Mouse (Mus musculus): ENCODE data around the gene Brwd1. TPM values are rescaled to one million over a fixed set of nuclear protein-coding genes. Genes with fewer than 3 reads are reported as not detected.
"Not testable (repeated sequence)": the region's sequence is repeated elsewhere in the genome, so short reads cannot be mapped to it uniquely, and the experiment has no call there.

Gene Brwd1
- total RNA-seq, 2 experiments from 2014 or later: 74.1 to 89.9 TPM

GRCm38 (mm10) chr16:95991122-95991900 lies 91.0 kb downstream of the Brwd1 start:
- no peak for DNase-seq
- intact Hi-C loops (cut with DNase I): loop anchor here (2.0 kb wide), 1 partner anchor 153 kb away; the partner anchor contains the start of gene Wrb

DNA sequence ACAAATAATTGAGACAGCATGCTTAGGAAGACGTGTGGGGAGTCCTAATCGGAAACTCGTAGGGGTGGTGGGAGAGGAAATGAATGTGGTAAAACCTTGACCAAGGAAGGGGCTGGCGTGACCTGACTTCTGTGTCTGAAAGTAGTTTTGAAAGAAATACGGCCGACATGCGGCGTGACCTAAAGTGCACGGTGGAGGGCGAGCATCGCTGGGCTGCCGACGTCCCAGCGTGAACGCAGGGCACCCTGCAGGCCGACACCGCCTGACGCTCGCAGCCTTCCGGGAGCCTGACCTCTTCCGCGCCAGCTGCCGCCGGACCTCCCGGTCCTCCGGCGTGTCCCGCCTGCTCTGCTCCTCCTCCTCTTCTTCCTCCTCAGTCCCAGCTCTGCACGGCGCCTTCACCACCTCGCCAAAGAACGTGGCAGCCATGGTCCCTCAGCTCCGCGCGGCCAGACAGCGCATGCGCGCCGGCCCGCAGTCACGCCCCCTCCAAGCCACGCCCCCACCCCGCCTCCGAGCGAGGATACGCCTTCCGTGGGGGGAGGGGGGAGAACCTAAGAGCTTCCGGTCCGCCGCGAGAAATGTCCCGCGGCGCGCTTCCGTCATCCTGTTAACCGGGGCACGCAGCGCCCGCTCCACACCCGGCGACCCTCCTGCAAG lies 91.7 kb downstream of the Brwd1 start, which contains the start of gene Psmg1:
Gene Psmg1 (minus strand): TSS at position 499 of the 660 bp plus-strand sequence.
- intact Hi-C loops (cut with DNase I): loop anchor here (2.0 kb wide), 1 partner anchor 154 kb away; the partner anchor contains the start of gene Wrb
- peak; percentile 99 for DNase-seq

GRCm38 (mm10) chr16:95984911-95985310 lies 97.4 kb downstream of the Brwd1 start:
- intact Hi-C loops (cut with DNase I): no loop called here

GRCm38 (mm10) chr16:95983601-95984000 lies 98.7 kb downstream of the Brwd1 start:
- intact Hi-C loops (cut with DNase I): no loop called here
- no peak for DNase-seq

More at GRCm38 (mm10) chr16:95984911-95985310, 97.4 kb downstream of the Brwd1 start:
- no peak for DNase-seq

- intact Hi-C loops (cut with DNase I): no loop called here
Observed at GRCm38 (mm10) chr16:95970841-95971240, 111.5 kb downstream of the Brwd1 start.

GRCm38 (mm10) chr16:95967455-95967854 lies 114.9 kb downstream of the Brwd1 start:
- intact Hi-C loops (cut with DNase I): no loop called here
- DNase-seq: no peak

More at GRCm38 (mm10) chr16:95970841-95971240, 111.5 kb downstream of the Brwd1 start:
- no peak for DNase-seq

DNA sequence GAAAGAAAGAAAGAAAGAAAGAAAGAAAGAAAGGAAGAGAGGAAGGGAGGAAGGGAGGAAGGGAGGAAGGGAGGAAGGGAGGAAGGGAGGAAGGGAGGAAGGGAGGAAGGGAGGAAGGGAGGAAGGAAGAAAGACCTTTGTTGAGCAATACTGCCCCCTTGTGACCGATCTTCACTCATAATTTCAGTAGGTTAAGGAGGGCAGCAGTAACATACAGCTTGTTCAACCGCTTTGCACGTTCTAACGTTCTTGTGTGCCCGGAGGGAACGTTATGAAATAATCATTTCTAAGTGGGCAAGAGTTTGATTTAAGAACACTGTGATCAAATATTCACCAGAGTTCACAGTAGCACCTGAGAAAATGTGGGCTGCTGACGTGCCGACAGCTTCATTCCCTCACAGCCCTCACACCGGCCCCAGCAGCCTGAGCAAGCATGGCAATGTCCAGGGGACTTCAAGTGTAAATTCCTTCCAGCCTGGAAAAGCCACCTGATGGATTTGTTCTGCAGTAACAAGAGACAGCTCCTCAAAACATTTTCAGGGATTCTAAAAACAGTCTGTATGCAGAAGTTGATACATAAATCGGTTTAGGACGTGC lies 117.8 kb downstream of the Brwd1 start:
- peak; percentile 18 to 41 for DNase-seq
- intact Hi-C loops (cut with DNase I): loop anchor here (2.0 to 5.0 kb wide), 5 partner anchors 316 to 767 kb away; no protein-coding TSS in a partner anchor

GRCm38 (mm10) chr16:95961484-95961883 lies 120.8 kb downstream of the Brwd1 start:
- not testable (repeated sequence) for DNase-seq
- intact Hi-C loops (cut with DNase I): loop anchor here (5.0 kb wide), 3 partner anchors 354 to 764 kb away; no protein-coding TSS in a partner anchor

GRCm38 (mm10) chr16:95960689-95961088 lies 121.6 kb downstream of the Brwd1 start:
- intact Hi-C loops (cut with DNase I): loop anchor here (5.0 kb wide), 3 partner anchors 353 to 763 kb away; no protein-coding TSS in a partner anchor
- not testable (repeated sequence) for DNase-seq

DNA sequence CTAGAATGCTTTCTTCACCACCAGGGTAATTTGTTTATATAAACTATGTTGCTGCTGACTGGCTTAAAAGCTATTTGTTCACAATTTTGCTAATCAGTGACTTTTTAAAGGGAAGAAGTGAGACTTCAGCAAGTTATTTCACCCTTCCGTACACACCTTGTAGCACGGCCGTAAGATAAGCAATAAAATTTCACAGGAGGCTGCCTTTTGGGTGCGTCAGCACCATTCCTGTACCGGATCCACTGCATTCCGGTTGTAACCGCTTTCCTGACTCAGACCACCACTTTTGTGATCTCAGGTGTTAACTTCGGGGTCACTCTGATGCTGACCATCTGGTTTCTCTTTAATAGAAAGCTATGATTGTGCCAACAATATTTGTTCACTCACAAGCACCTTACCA lies 124.2 kb downstream of the Brwd1 start:
- DNase-seq: no peak
- intact Hi-C loops (cut with DNase I): no loop called here

- no peak for DNase-seq
- intact Hi-C loops (cut with DNase I): no loop called here
Observed at GRCm38 (mm10) chr16:95956618-95957017, 125.7 kb downstream of the Brwd1 start.

- intact Hi-C loops (cut with DNase I): no loop called here
- no peak for DNase-seq
Observed at GRCm38 (mm10) chr16:95955716-95956346, 126.5 kb downstream of the Brwd1 start.

DNA sequence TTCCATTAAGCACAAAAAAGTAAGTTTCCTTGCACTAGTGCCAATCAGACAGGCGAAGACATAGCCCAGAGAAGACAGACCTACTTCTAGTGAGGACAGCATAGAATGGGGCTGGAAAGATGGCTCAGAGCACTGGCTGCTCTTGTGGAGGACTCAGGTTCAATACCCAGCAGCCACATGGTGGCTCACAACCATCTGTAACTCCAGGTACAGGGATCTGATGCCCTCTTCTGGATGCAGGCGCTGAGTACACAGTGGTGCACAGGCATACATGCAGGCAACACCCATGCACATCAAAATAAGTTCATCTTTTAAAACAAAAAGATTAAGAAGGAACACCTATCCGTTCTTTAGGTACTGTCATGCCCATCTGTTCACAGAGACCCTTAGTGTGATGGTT lies 128.0 kb downstream of the Brwd1 start:
- intact Hi-C loops (cut with DNase I): no loop called here
- DNase-seq: no peak

GRCm38 (mm10) chr16:95953159-95953650 lies 129.1 kb downstream of the Brwd1 start:
- DNase-seq: no peak
- intact Hi-C loops (cut with DNase I): no loop called here

- DNase-seq: no peak
- intact Hi-C loops (cut with DNase I): no loop called here
Observed at GRCm38 (mm10) chr16:95951471-95951870, 130.9 kb downstream of the Brwd1 start.

- intact Hi-C loops (cut with DNase I): loop anchor here (1.0 to 5.0 kb wide), 4 partner anchors 245 to 478 kb away; no protein-coding TSS in a partner anchor
- DNase-seq: peak; percentile 74 to 81
Observed at GRCm38 (mm10) chr16:95945389-95946311, 136.7 kb downstream of the Brwd1 start.

- intact Hi-C loops (cut with DNase I): loop anchor here (5.0 kb wide), 1 partner anchor 81 kb away; no protein-coding TSS in a partner anchor
- DNase-seq: no peak
Observed at GRCm38 (mm10) chr16:95943186-95943585, 139.1 kb downstream of the Brwd1 start.
